Mouse (Mus musculus) layer of hippocampus, postnatal 36 days (tissue): ENCODE results near the gene Tpsab1. TPM values are rescaled to one million over a fixed set of nuclear protein-coding genes. Genes with fewer than 3 reads are reported as not detected.

Experiments
- total RNA-seq, 2 experiments: library from RNA; stranded (reverse); gene quantifications; 2 replicates each; pipeline ENCODE4 v1.2.3; 2021

The Tpsab1 gene
- total RNA-seq, 2 experiments from 2014 or later, result 0.56 TPM; not detected in 1

Other genes with a start within 250 kb of the Tpsab1 start
- gene Telo2, start 229.6 kb downstream of the Tpsab1 start, total RNA-seq, result 10 to 100 TPM; 36.6 to 37.8 TPM
- 1 to 10 TPM; 2.3 to 2.5 TPM for gene Ptx4, start 224.8 kb downstream of the Tpsab1 start, total RNA-seq
- 10 to 100 TPM; 52.3 to 53.0 TPM for gene Clcn7, start 212.2 kb downstream of the Tpsab1 start, total RNA-seq
- under 1 TPM; 0.15 TPM for gene Ccdc154, start 183.1 kb downstream of the Tpsab1 start, total RNA-seq
- not detected for gene Gm38655, start 170.1 kb downstream of the Tpsab1 start, total RNA-seq
- 10 to 100 TPM; 20.3 to 22.6 TPM for gene BC003965, start 161.0 kb downstream of the Tpsab1 start, total RNA-seq
- gene Unkl, start 157.2 kb downstream of the Tpsab1 start, total RNA-seq, result 10 to 100 TPM; 39.4 to 44.6 TPM
- 10 to 100 TPM; 67.3 to 72.2 TPM for gene Gnptg, start 105.4 kb downstream of the Tpsab1 start, total RNA-seq
- gene Tsr3, start 105.4 kb downstream of the Tpsab1 start, total RNA-seq, result 10 to 100 TPM; 23.5 to 25.5 TPM
- 1 to 10 TPM; 6.2 to 7.7 TPM for gene Baiap3, start 89.2 kb downstream of the Tpsab1 start, total RNA-seq
- 100 to 1,000 TPM; 234 to 241 TPM for gene Ube2i, start 70.9 kb downstream of the Tpsab1 start, total RNA-seq
- gene Prss34, start 47.2 kb downstream of the Tpsab1 start, total RNA-seq, result not detected
- not detected for gene Prss28, start 36.9 kb downstream of the Tpsab1 start, total RNA-seq
- not detected for gene Prss29, start 26.9 kb downstream of the Tpsab1 start, total RNA-seq
- under 1 TPM in 1 of 2 experiments, not detected in 1; 0.96 TPM for gene Tpsb2, start 20.7 kb upstream of the Tpsab1 start, total RNA-seq
- gene Tpsg1, start 23.7 kb upstream of the Tpsab1 start, total RNA-seq, result not detected
- gene Cacna1h, start 88.2 kb upstream of the Tpsab1 start, total RNA-seq, result 100 to 1,000 TPM; 107 to 127 TPM
- gene Tekt4, start 109.1 kb upstream of the Tpsab1 start, total RNA-seq, result 1 to 10 TPM; 1.2 to 2.8 TPM
- gene Sstr5, start 151.7 kb upstream of the Tpsab1 start, total RNA-seq, result under 1 TPM in 1 of 2 experiments, not detected in 1; 0.23 TPM
- gene Sox8, start 225.1 kb upstream of the Tpsab1 start, total RNA-seq, result 10 to 100 TPM; 55.1 to 57.5 TPM
- gene Lmf1, start 233.5 kb upstream of the Tpsab1 start, total RNA-seq, result 10 to 100 TPM; 28.3 to 28.8 TPM